8 mouse cellular contexts compared by ENCODE assay signal in genomic region chr10:42269281-42270025, GRCm38 (mm10). TPM values are rescaled to one million over a fixed set of nuclear protein-coding genes. Genes with fewer than 3 reads are reported as not detected.
A peak's percentile ranks its signal among the peaks of the same experiment; 100 is the strongest.
DNase-seq lines count a peak whose midpoint lies in the region; ATAC-seq and TF ChIP-seq lines count a peak whose summit lies in the region.

No protein-coding gene starts in this region.

- TF ChIP-seq CTCF in G1E (IDR thresholded peaks at IDR 0.05; ENCODE audit: low read depth, low read length) = no peak
- TF ChIP-seq CTCF in layer of hippocampus, adult 2 months (conservative IDR thresholded peaks at IDR 0.05) = no peak

- H3K9me3 ChIP-seq in G1E (replicated peaks) = peaks cover 16% of the 10 kb centered on the region

- H3K27ac ChIP-seq in layer of hippocampus, adult 2 months = no peak overlapping the region

- peak; percentile 33 to 45 for DNase-seq in adrenal gland, postnatal 36 days
- DNase-seq in adrenal gland, adult 18-20 months (ENCODE audit: low spot score in 2 of 2) = no peak
- DNase-seq in G1E (ENCODE audit: low spot score) = no peak
- DNase-seq in kidney, postnatal 36 days = peak; percentile 59
- DNase-seq in natural killer cell, adult 2 months (ENCODE audit: low spot score in 2 of 2) = peak; percentile 76 to 89
- DNase-seq in layer of hippocampus, adult 2 months (ENCODE audit: low spot score in 2 of 2) = no peak
- no peak for DNase-seq in gastrocnemius, adult 18-20 months (ENCODE audit: low spot score)

- H3K27me3 ChIP-seq in G1E (ENCODE audit: insufficient read depth, low read length) = no peaks in the 10 kb centered on the region

- ATAC-seq in G1E (ENCODE audit: extremely low read depth, insufficient number of reproducible peaks, low FRiP score, poor library complexity, severe bottlenecking) = peak; percentile 30
- no peak for ATAC-seq in erythroid progenitor cell, adult 5-6 weeks (replicated peaks; ENCODE audit: low FRiP score, poor library complexity, severe bottlenecking)

- peaks cover 87% of the 10 kb centered on the region for H3K4me1 ChIP-seq in G1E (ENCODE audit: insufficient read depth, low read depth, low read length)

- H3K4me3 ChIP-seq in G1E (ENCODE audit: low read depth, low read length) = peak overlapping the region; percentile 63; the same call in 1 of the 2 replicates
- no peak overlapping the region for H3K4me3 ChIP-seq in layer of hippocampus, adult 2 months

- H3K36me3 ChIP-seq in G1E (replicated peaks) = peaks cover 84% of the 10 kb centered on the region

RNA-seq across cellular contexts. Expression of gene Foxo3, which starts 7.1 kb away (rescaled TPM):
- total RNA-seq in adrenal gland, postnatal 36 days (2021) = 10 to 100 TPM; 56.9 to 78.5 TPM
- total RNA-seq in adrenal gland, adult 18-20 months (2021) = 10 to 100 TPM; 48.9 to 63.3 TPM
- 67.1 and 98.4 TPM in 2 replicates for total RNA-seq in G1E (2014; fragmentation: Nextera tagmentation)
- 39.3 and 45.5 TPM in 2 replicates for total RNA-seq in G1E (2017)
- 59.2 and 67.0 TPM in 2 replicates for polyA plus RNA-seq in G1E (2012)
- total RNA-seq in layer of hippocampus, adult 2 months (2021) = 10 to 100 TPM; 47.5 to 53.2 TPM
- total RNA-seq in erythroid progenitor cell, adult 5-6 weeks (2015; ENCODE audit: low replicate concordance) = 112 and 118 TPM in 2 replicates
- 181 and 233 TPM in 2 replicates for total RNA-seq in erythroid progenitor cell, adult 5-6 weeks (2017; ENCODE audit: low replicate concordance)
- 10 to 100 TPM; 23.3 to 29.8 TPM for total RNA-seq in gastrocnemius, adult 18-20 months (2021)

Comparison
In these comparisons a context has a peak if more than half of its experiments do, and no peak if none do; other contexts are left out.
1. DNase-seq: peak in adrenal gland, postnatal 36 days (2 of 2), kidney, postnatal 36 days (2 of 2) and natural killer cell, adult 2 months (2 of 2); none in adrenal gland, adult 18-20 months (0 of 2), G1E (single experiment), layer of hippocampus, adult 2 months (0 of 2) and gastrocnemius, adult 18-20 months (single experiment).